Mouse (Mus musculus): ENCODE measurements around the gene Dnah11. TPM values are rescaled to one million over a fixed set of nuclear protein-coding genes. Genes with fewer than 3 reads are reported as not detected.

Gene Dnah11
- polyA plus RNA-seq, 1 experiment from 2014 or later, result 0.10 TPM

DNA sequence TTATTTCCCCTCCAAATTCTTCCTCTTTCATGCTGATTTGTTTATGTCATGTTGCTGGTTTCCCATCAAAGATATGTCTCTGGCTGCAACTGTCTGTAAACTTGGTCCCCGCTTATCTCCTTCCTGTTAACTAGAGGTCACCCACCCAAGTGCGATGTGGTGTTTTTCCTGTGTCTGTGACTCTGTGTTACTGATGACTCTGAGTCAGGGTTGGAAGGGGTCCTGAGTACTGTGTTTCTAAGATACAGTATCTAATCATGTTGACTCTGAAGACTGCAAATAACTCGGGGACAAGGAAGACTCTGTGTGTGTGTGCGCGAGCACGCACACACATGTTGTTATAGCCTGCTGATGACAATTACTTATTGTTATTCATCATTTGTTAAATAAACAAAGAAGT lies 179.9 kb downstream of the Dnah11 start:
- H3K4me1 ChIP-seq, result no peaks in the 10 kb centered on the region
- H3K9me3 ChIP-seq, result no peaks in the 10 kb centered on the region
- H3K36me3 ChIP-seq (replicated peaks), result no peaks in the 10 kb centered on the region
- H3K27ac ChIP-seq, result no peak overlapping the region
- H3K9ac ChIP-seq, result no peak overlapping the region
- WGBS, result 93% methylated on average over 6 of the region's 6 CpGs
- H3K4me2 ChIP-seq, result no peak overlapping the region
- no peak overlapping the region for H3K4me3 ChIP-seq
- ATAC-seq (replicated peaks), result no peak
- H3K27me3 ChIP-seq (replicated peaks), result no peaks in the 10 kb centered on the region

DNA sequence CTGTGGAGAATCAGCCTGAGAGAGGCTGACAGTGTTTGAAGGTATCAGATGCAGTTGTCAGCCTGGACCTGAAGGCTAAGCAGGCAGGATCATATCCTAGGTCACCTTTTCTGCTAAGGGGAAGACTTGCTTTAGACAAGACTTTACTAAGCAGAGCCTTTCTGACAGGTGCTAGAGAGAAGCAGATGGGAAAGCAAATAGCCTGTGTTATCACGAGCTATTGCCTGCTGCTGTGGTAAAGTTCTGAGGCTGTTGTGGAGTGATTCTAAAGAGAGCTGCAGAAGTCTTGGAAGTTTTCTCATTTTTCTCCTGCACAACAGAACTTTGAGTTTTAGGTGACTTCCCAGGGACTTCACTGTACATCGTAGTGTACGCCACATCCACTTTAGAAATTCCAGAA lies 185.0 kb downstream of the Dnah11 start:
- H3K27ac ChIP-seq, result no peak overlapping the region
- WGBS, result 93% methylated on average over 3 of the region's 3 CpGs
- ATAC-seq (replicated peaks), result no peak
- no peaks in the 10 kb centered on the region for H3K36me3 ChIP-seq (replicated peaks)
- no peaks in the 10 kb centered on the region for H3K9me3 ChIP-seq
- H3K4me2 ChIP-seq, result no peak overlapping the region
- H3K9ac ChIP-seq, result no peak overlapping the region
- no peaks in the 10 kb centered on the region for H3K27me3 ChIP-seq (replicated peaks)
- H3K4me1 ChIP-seq, result no peaks in the 10 kb centered on the region
- H3K4me3 ChIP-seq, result no peak overlapping the region

DNA sequence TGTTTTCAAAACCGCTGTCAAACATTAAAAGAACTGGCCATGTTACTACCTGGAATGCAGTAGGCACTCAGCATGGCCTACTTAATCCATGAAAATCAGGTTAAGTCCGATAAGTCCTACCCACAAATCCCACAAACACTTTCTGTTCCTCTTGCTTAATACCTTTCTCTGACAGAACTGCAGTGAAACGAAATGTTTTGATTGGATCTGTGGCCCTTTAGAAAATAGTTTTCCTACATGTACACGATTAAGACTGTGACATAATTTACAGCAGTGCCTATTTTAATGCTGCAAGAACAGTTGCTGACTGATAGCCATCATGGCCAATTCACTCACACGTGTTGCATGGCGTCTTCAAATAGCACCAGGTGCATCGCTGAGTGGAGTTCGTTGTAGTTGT lies 186.9 kb downstream of the Dnah11 start:
- Histone ChIP-seq H3K36me3 (replicated peaks) (no peaks in the 10 kb centered on the region), H3K4me3 (no peak overlapping the region), H3K9ac (no peak overlapping the region), H3K27ac (no peak overlapping the region), H3K9me3 (no peaks in the 10 kb centered on the region), H3K4me1 (no peaks in the 10 kb centered on the region), H3K4me2 (no peak overlapping the region), H3K27me3 (replicated peaks) (no peaks in the 10 kb centered on the region)
- 89% methylated on average over 8 of the region's 8 CpGs for WGBS
- no peak for ATAC-seq (replicated peaks)

DNA sequence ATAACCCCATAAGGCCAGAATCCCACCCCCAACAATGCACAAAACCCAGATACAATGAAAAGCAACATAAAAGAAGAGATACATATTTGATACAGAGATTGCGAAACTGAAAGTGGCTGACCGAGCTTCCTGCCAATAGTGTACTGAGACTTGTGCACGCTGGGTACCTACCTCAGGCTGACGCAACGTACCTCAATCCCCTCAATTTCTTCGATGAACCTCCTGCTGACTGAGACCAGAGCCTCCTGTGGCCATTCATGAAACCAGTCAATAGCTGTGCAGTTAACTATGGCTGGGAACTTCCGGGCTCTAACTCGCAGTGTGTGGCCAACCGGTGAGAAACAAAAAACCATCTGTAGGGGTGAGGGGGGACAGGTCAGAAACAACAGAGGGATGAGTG lies 203.9 kb downstream of the Dnah11 start:
- Histone ChIP-seq H3K4me2 (no peak overlapping the region), H3K27ac (no peak overlapping the region), H3K9me3 (no peaks in the 10 kb centered on the region), H3K4me1 (no peaks in the 10 kb centered on the region), H3K4me3 (no peak overlapping the region), H3K27me3 (replicated peaks) (peaks cover 29% of the 10 kb centered on the region), H3K36me3 (replicated peaks) (no peaks in the 10 kb centered on the region), H3K9ac (no peak overlapping the region)
- WGBS, result 48% methylated on average over 9 of the region's 9 CpGs
- ATAC-seq (replicated peaks), result no peak

DNA sequence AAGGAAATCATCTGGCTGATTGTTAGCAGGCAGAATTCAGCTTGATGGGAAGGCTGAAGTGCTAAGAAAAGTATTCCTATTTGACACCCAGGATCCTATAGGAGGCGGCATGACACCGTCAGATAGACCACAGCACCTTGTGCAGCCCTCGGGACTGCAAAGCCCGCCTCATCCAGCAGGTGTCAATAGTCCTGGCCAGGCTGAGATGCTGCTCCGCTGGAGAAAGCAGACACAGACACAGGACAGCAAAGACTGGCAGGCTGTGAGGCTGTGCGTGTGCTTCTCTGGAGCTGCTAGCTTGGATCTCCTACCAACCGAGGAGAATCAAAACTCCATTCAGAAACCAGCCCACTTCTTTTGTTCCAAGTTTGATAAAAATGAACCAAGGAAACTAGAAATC lies 205.3 kb downstream of the Dnah11 start:
- H3K4me2 ChIP-seq, result no peak overlapping the region
- no peak overlapping the region for H3K27ac ChIP-seq
- H3K4me1 ChIP-seq, result peaks cover 9% of the 10 kb centered on the region
- H3K36me3 ChIP-seq (replicated peaks), result no peaks in the 10 kb centered on the region
- 0% methylated on average over 7 of the region's 7 CpGs for WGBS
- H3K4me3 ChIP-seq, result no peak overlapping the region
- peaks cover 29% of the 10 kb centered on the region for H3K27me3 ChIP-seq (replicated peaks)
- no peak overlapping the region for H3K9ac ChIP-seq
- ATAC-seq (replicated peaks), result peak; percentile 98
- H3K9me3 ChIP-seq, result no peaks in the 10 kb centered on the region

DNA sequence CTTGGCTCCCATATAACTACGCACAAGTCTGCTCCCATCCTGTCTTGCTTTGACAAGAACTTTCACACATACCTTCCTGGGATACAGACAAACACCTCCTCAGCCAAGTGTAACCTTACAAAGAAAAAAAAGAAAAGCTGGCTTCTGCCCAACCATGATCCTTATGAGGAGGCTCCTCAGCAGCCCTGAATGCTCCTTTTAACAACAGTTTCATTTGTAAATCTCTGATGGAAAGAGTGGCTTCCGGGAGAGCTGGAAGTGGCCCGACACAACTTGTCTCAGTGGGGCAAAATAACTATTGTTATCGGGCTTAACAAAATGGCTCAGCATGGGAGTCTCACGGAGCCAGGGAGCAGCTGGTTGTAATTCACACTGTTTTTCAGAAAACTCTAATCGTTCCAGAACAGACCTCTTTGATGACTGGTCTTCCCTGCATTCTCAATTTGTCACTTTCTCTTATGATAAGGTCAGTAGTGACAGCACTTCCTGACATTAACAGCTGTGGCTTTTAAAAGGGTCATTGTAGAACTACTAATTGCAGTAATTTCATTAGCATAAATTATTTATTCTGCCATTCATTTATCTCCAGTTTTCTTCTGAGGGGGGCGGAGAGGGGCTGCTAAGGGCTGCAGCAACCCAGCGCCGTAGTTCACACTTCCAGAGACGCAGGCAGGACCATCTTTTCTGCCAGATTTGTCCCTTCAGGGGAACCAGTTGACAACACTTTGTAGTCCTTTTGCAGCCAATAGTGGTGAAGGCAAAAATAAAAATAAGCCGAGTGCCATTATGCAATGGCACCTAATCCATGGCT lies 209.6 kb downstream of the Dnah11 start:
- Histone ChIP-seq H3K27me3 (replicated peaks) (peaks cover 24% of the 10 kb centered on the region), H3K36me3 (replicated peaks) (no peaks in the 10 kb centered on the region), H3K4me3 (no peak overlapping the region), H3K9me3 (no peaks in the 10 kb centered on the region), H3K9ac (no peak overlapping the region), H3K27ac (no peak overlapping the region), H3K4me1 (peaks cover 9% of the 10 kb centered on the region), H3K4me2 (peak overlapping the region; percentile 28)
- peak; percentile 32; the same call in 1 of the 2 replicates for ATAC-seq (replicated peaks)
- WGBS, result 7% methylated on average over 11 of the region's 11 CpGs

DNA sequence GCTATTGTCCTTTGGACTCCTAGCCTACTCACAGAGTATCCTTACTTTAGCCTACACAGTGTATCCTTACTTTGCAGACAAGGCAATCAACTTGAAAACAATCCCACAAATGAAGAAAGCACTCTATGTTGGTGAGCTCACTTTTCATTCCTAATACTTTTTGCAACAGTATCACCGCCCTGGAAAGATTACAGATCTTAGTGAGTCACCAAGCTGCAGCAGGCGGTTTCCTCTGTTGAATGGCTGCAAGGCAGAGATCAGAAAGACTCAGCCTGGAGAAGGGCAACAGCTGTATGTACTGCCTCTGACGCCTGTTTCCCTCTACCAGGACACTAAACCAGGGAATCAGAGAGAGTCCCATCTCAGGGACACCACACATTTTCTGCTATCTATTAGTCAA lies 218.5 kb downstream of the Dnah11 start:
- H3K36me3 ChIP-seq (replicated peaks), result no peaks in the 10 kb centered on the region
- H3K9me3 ChIP-seq, result no peaks in the 10 kb centered on the region
- no peak overlapping the region for H3K4me3 ChIP-seq
- no peak overlapping the region for H3K4me2 ChIP-seq
- WGBS, result 76% methylated on average over 3 of the region's 3 CpGs
- H3K27me3 ChIP-seq (replicated peaks), result no peaks in the 10 kb centered on the region
- no peak overlapping the region for H3K9ac ChIP-seq
- ATAC-seq (replicated peaks), result no peak
- H3K27ac ChIP-seq, result no peak overlapping the region
- no peaks in the 10 kb centered on the region for H3K4me1 ChIP-seq

DNA sequence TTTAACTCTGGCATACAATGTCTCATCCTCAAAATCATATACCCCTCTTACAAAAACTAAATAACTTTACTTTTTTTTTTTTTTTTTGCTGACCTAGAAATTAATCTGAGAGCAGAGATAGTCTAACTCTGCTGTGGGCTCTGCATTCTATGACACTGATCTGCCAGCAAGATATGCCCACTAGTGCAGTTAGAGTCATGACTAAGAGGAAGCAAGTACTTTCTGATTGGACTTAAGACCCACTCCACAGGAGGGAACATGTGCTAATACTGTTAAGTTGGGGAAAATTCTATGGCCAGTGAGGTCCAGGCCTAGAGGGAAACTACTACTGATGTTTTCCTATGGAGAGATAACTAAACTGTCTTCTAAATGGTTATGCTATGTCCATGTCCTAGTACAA lies 225.1 kb downstream of the Dnah11 start:
- no peak for ATAC-seq (replicated peaks)
- Histone ChIP-seq H3K4me2 (no peak overlapping the region), H3K4me3 (no peak overlapping the region), H3K9me3 (no peaks in the 10 kb centered on the region), H3K4me1 (no peaks in the 10 kb centered on the region; the same call in 1 of the 2 replicates), H3K9ac (no peak overlapping the region), H3K27me3 (replicated peaks) (no peaks in the 10 kb centered on the region), H3K36me3 (replicated peaks) (no peaks in the 10 kb centered on the region), H3K27ac (no peak overlapping the region)

DNA sequence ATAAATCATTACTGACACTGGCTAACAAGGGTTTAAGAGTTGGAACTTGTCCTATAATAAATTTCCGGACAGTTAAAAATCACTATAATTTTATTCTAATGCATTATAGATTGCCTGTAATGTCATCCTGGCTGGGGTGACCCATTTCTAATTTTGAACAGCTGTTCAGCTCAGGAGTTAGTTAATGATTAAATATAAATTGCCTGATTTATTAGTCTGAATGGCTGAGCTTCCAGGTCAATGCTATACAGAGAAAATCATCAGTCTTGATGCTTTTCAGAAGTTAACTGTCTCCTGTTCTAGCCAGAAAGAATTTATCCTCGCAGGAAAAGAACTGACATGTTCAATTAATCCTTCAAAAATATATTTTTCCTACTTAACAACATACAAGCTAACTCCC lies 236.1 kb downstream of the Dnah11 start:
- H3K4me1 ChIP-seq, result no peaks in the 10 kb centered on the region
- H3K9me3 ChIP-seq, result no peaks in the 10 kb centered on the region
- no peak overlapping the region for H3K9ac ChIP-seq
- no peak overlapping the region for H3K4me3 ChIP-seq
- WGBS, result 85% methylated on average over 2 of the region's 2 CpGs
- no peak for ATAC-seq (replicated peaks)
- H3K27ac ChIP-seq, result no peak overlapping the region
- H3K36me3 ChIP-seq (replicated peaks), result no peaks in the 10 kb centered on the region
- H3K27me3 ChIP-seq (replicated peaks), result no peaks in the 10 kb centered on the region
- no peak overlapping the region for H3K4me2 ChIP-seq

DNA sequence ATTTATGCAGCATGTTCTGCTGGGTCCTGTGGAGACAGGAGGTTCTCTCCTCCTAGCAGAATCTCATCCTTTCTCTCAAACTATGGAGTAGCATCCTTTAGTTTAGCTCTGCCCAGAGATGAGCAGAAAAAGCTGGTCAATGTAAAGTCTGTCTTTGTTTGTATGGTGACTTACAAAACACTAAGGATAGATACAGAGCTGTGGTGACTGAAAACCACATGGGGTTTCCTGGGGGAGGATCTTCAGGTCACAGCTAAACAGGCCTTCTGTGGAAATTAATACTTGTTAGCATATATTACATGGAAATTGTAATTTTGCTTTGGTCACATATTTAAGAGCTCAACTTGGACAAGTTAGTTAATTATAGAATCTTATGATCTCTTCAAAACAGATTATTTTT lies 239.6 kb downstream of the Dnah11 start:
- H3K4me1 ChIP-seq, result no peaks in the 10 kb centered on the region
- no peak overlapping the region for H3K27ac ChIP-seq

DNA sequence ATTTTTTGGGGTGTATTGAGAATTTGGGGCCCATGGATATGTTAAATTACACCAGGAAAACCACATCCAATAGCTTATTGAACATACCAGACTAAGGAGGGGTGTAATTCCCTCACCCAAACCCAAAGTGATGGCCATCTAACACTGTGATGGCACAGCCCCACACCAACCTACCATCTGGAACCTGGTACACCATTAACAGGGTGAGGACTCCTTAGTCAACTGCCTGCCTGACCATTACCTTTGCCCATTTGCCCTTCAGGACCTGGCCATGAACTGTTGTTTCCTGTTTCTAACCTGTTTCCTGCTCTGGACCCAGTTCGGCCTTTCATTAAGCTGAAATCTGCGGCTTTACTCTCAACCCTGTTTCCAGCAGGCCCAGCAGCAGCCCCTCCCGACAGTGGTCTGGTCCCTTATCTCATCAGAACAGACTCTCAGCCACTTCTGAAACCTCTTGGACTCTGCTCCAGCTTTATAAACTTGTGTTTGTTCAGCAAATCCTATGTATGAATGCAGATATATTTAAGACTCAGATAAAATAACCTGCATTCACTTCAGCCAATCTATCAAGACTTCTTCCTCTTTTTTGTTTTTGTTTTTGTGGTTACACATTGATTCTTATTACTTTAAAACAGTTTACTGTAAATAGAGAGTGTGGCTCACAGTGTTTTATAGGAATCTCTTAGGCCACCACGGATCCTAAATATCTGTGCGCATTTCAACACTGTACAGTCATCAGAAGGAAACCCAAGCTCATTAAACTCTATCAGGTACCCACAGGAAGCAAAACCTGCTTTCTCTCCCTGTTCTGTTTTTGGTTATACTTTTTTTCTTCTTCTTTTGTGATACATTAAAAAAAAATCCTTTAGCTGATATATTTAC lies 251.8 kb downstream of the Dnah11 start:
- Histone ChIP-seq H3K9me3 (no peaks in the 10 kb centered on the region), H3K27ac (no peak overlapping the region), H3K9ac (no peak overlapping the region), H3K36me3 (replicated peaks) (no peaks in the 10 kb centered on the region), H3K4me1 (no peaks in the 10 kb centered on the region), H3K4me2 (no peak overlapping the region), H3K27me3 (replicated peaks) (no peaks in the 10 kb centered on the region), H3K4me3 (no peak overlapping the region)
- WGBS, result 80% methylated on average over 5 of the region's 5 CpGs
- no peak for ATAC-seq (replicated peaks)

More for the DNA sequence above, 239.6 kb downstream of the Dnah11 start:
- H3K9ac ChIP-seq, result no peak overlapping the region
- no peaks in the 10 kb centered on the region for H3K27me3 ChIP-seq (replicated peaks)
- H3K36me3 ChIP-seq (replicated peaks), result no peaks in the 10 kb centered on the region
- no peak for ATAC-seq (replicated peaks)
- no peaks in the 10 kb centered on the region for H3K9me3 ChIP-seq
- H3K4me2 ChIP-seq, result no peak overlapping the region
- H3K4me3 ChIP-seq, result no peak overlapping the region

DNA sequence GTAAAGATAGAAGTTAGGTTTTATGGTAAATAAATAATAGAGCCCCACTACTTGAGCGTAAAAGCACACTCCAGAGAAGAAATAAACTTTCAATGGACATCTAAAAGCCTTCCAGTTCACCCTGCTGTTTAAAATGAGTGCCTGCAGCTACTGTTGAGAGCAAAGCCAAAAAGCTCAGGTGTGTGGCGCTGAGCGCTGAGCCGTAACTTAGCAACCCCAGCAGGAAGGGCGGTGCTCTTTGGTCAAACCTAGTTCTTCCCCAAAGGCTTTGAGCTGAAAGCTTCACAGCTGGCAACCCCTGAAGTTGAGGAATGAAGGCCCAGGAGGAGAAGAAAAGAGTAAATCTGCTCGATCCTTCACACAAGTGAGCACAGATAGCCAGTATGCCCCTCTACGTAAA lies 256.9 kb downstream of the Dnah11 start:
- Histone ChIP-seq H3K4me2 (no peak overlapping the region), H3K9me3 (no peaks in the 10 kb centered on the region), H3K27me3 (replicated peaks) (no peaks in the 10 kb centered on the region), H3K27ac (no peak overlapping the region), H3K36me3 (replicated peaks) (no peaks in the 10 kb centered on the region), H3K4me3 (no peak overlapping the region), H3K9ac (no peak overlapping the region), H3K4me1 (no peaks in the 10 kb centered on the region)
- 37% methylated on average over 7 of the region's 7 CpGs for WGBS
- ATAC-seq (replicated peaks), result peak; percentile 81

DNA sequence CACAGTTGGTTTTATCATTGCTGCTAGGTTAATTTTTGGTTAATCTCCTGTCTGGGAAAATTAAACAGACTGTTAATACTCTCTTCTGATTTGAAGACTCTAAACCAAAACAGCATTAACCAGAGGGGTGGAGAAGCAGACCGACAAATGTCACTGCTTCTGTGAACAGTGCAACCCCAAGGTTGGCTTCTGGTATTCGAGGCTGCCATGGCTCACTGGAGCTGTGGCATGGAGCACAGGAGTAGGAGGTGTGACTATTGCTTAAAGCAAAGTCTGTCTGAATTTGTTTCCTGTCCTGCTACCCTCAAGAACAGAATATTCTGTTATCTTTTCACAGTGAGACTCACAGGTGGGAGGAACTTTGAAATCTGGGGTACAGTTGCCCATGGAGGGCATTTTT lies 260.6 kb downstream of the Dnah11 start:
- H3K9ac ChIP-seq, result no peak overlapping the region
- no peaks in the 10 kb centered on the region for H3K4me1 ChIP-seq
- ATAC-seq (replicated peaks), result no peak
- no peaks in the 10 kb centered on the region for H3K27me3 ChIP-seq (replicated peaks)
- H3K4me3 ChIP-seq, result no peak overlapping the region
- no peaks in the 10 kb centered on the region for H3K36me3 ChIP-seq (replicated peaks)
- no peak overlapping the region for H3K27ac ChIP-seq
- WGBS, result 63% methylated on average over 2 of the region's 2 CpGs
- no peak overlapping the region for H3K4me2 ChIP-seq
- H3K9me3 ChIP-seq, result no peaks in the 10 kb centered on the region

Measured in midbrain, embryonic 15.5 days (tissue).